ENCODE assay signal across 11 mouse cellular contexts in the genomic region with DNA sequence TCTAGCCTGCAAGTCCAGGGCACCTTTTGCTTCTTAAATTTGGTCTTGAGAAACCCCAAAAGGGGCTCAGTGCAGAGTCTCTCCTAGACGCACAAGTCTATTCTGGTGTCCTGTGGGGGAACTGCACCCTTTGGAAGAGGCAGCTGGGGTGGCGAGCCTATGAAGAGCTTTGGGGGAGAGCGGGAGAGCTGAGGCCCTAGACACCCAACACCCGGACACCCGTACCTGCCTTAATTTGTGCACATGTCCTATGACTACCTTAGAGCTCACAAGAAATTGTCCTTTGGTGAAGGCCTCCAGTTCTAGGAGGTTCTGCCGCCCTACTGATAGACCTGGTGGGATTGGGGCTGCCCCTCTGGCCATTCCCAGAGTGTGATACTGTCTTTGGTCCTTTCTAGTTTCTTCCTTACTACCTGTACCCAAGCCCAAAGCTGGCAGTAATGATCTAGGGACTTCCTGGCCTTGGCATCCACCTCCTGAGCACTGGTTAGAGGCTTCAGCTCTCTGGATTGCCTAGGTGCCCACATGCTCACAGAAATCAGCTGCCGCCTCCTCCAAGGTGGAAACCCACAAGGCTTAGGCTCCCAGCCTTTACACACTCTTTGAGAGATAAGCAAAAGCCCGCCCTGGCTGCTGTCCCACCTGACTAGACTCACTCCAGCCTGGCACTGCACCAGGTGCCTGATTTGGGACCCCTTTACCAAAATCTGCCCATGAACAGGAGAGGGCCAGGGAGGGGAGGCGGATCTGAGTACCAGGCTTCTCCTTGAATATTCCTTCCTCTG. TPM values are rescaled to one million over a fixed set of nuclear protein-coding genes. Genes with fewer than 3 reads are reported as not detected.
DNase-seq lines count a peak whose midpoint lies in the region; ATAC-seq lines count a peak whose summit lies in the region.
"Had no signal": no experiment of that assay in that cellular context is flagged by ENCODE, and none has a peak within 500 bp of the region (broad histone marks: within the 10 kb centered on the region; RNA-seq: fewer than 3 reads in every experiment).

No protein-coding gene starts in this region.

- H3K4me3 ChIP-seq in heart, embryonic 13.5 days, result peak overlapping the region; percentile 68
- 0 out of 2 replicates have a peak overlapping the region, but pooled peaks have one; percentile 47 for H3K4me3 ChIP-seq in forebrain, embryonic 13.5 days
- H3K4me3 ChIP-seq in midbrain, embryonic 12.5 days, result peak overlapping the region; percentile 54; the same call in 1 of the 2 replicates

- H3K9ac ChIP-seq in heart, embryonic 13.5 days, result peak overlapping the region; percentile 82
- H3K9ac ChIP-seq in forebrain, embryonic 13.5 days, result no peak overlapping the region
- H3K9ac ChIP-seq in midbrain, embryonic 12.5 days (replicated peaks), result no peak overlapping the region

- 56% methylated on average over 9 of the region's 9 CpGs for WGBS in heart, embryonic 13.5 days
- WGBS in forebrain, embryonic 13.5 days, result 44% methylated on average over 9 of the region's 9 CpGs
- 50% methylated on average over 9 of the region's 9 CpGs for WGBS in midbrain, embryonic 12.5 days

- H3K27me3 ChIP-seq in heart, embryonic 13.5 days (replicated peaks), result peaks cover 64% of the 10 kb centered on the region
- H3K27me3 ChIP-seq in forebrain, embryonic 13.5 days, result peaks cover 74% of the 10 kb centered on the region
- peaks cover 71% of the 10 kb centered on the region for H3K27me3 ChIP-seq in midbrain, embryonic 12.5 days

- H3K4me2 ChIP-seq in heart, embryonic 13.5 days, result peak overlapping the region; percentile 92
- peak overlapping the region; percentile 66 for H3K4me2 ChIP-seq in forebrain, embryonic 13.5 days
- H3K4me2 ChIP-seq in midbrain, embryonic 12.5 days (replicated peaks), result peak overlapping the region; percentile 77; the same call in 1 of the 2 replicates

- H3K4me1 ChIP-seq in heart, embryonic 13.5 days, result peaks cover 69% of the 10 kb centered on the region
- peaks cover 19% of the 10 kb centered on the region for H3K4me1 ChIP-seq in forebrain, embryonic 13.5 days
- peaks cover 19% of the 10 kb centered on the region for H3K4me1 ChIP-seq in midbrain, embryonic 12.5 days

- no peak overlapping the region for H3K27ac ChIP-seq in heart, embryonic 13.5 days (replicated peaks)
- H3K27ac ChIP-seq in forebrain, embryonic 13.5 days, result no peak overlapping the region
- H3K27ac ChIP-seq in midbrain, embryonic 12.5 days (replicated peaks), result no peak overlapping the region

- no peaks in the 10 kb centered on the region for H3K9me3 ChIP-seq in heart, embryonic 13.5 days
- H3K9me3 ChIP-seq in forebrain, embryonic 13.5 days (replicated peaks), result no peaks in the 10 kb centered on the region
- H3K9me3 ChIP-seq in midbrain, embryonic 12.5 days, result no peaks in the 10 kb centered on the region

- DNase-seq in heart, adult 8-10 months (ENCODE audit: low spot score), result no peak
- DNase-seq in ZHBTc4 (ENCODE audit: low read depth, low spot score), result peak; percentile 24
- DNase-seq in frontal cortex, adult 2 months (ENCODE audit: extremely low spot score in 1 of 2, low spot score in 1 of 2), result no peak
- DNase-seq in lung, postnatal 36 days, result no peak
- DNase-seq in urinary bladder, postnatal 36 days (ENCODE audit: low spot score in 2 of 2), result no peak
- DNase-seq: lung, postnatal 4 days had no signal

- no peaks in the 10 kb centered on the region for H3K36me3 ChIP-seq in heart, embryonic 13.5 days
- H3K36me3 ChIP-seq in forebrain, embryonic 13.5 days (ENCODE audit: poor library complexity, severe bottlenecking), result no peaks in the 10 kb centered on the region
- H3K36me3 ChIP-seq in midbrain, embryonic 12.5 days, result no peaks in the 10 kb centered on the region

- no peak for ATAC-seq in heart, embryonic 13.5 days (ENCODE audit: extremely low read depth, insufficient number of reproducible peaks, low FRiP score, low TSS enrichment)
- no peak for ATAC-seq in forebrain, embryonic 13.5 days
- ATAC-seq in midbrain, embryonic 12.5 days (ENCODE audit: low FRiP score, low read depth), result no peak
- ATAC-seq: CD4-positive, CD25-positive, alpha-beta regulatory T cell, adult 4 months had no signal

RNA-seq across cellular contexts. Expression of a gene that starts 1.2 kb away (rescaled TPM):
- polyA plus RNA-seq in heart, embryonic 13.5 days (2015; fragmentation: Nextera tagmentation; extraction: Ambion mirVana), result 2.6 and 3.0 TPM in 2 replicates
- 10 to 100 TPM; 23.1 to 32.7 (median 25.0) TPM for total RNA-seq in heart, adult 8-10 months (2022)
- 0.28 and 0.39 TPM in 2 replicates for polyA plus RNA-seq in forebrain, embryonic 13.5 days (2015; fragmentation: Nextera tagmentation; extraction: Ambion mirVana)
- polyA plus RNA-seq in midbrain, embryonic 12.5 days (2016; fragmentation: Nextera tagmentation; extraction: Ambion mirVana), result 0.45 and 0.50 TPM in 2 replicates
- polyA plus RNA-seq in frontal cortex, adult 2 months (2012; rRNA removed), result 17.8 and 19.5 TPM in 2 replicates
- total RNA-seq: hematopoietic stem cell, adult 5-6 weeks had no signal
- polyA plus RNA-seq: CD4-positive, CD25-positive, alpha-beta regulatory T cell, adult 4 months had no signal
